Mouse (Mus musculus) limb, embryonic 14.5 days (tissue): ENCODE measurements around the gene Vmn1r157. TPM values are rescaled to one million over a fixed set of nuclear protein-coding genes. Genes with fewer than 3 reads are reported as not detected.
"Not testable (repeated sequence)": the region's sequence is repeated elsewhere in the genome, so short reads cannot be mapped to it uniquely, and the experiment has no call there.

Experiments
- ATAC-seq: fragments of 200-750 bp; cut with Nextera tagmentation; 2 replicates; pipeline ENCODE4 v1.8.0; 2017; ENCODE audit warnings: low read depth, moderate number of reproducible peaks, moderate TSS enrichment; ENCODE audit not compliant: low FRiP score
- DNase-seq: peaks from one replicate; pipeline ENCODE4 v3.0.0-alpha.2; 2015; ENCODE audit warnings: low spot score
- H3K27ac ChIP-seq: fragments of 300-500 bp; sonication (generic); replicated peaks from 2 replicates; pipeline ENCODE4 v1.5.1; 2014; ENCODE audit warnings: low read depth, mild to moderate bottlenecking, low read length, moderate library complexity, mixed read lengths
- H3K27me3 ChIP-seq: fragments of 300-500 bp; sonication (generic); 2 replicates; pipeline ENCODE4 v1.6.1; 2014; ENCODE audit warnings: low read length, mixed read lengths; ENCODE audit not compliant: control insufficient read depth, insufficient read depth
- H3K36me3 ChIP-seq: fragments of 300-500 bp; sonication (generic); 2 replicates; pipeline ENCODE4 v1.6.1; 2014; ENCODE audit warnings: mild to moderate bottlenecking, low read length, moderate library complexity, mixed read lengths; ENCODE audit not compliant: control insufficient read depth, insufficient read depth
- H3K4me1 ChIP-seq: fragments of 300-500 bp; sonication (generic); 2 replicates; pipeline ENCODE4 v1.6.1; 2014; ENCODE audit warnings: antibody characterized with exemption, low read length, mixed read lengths; ENCODE audit not compliant: control insufficient read depth, insufficient read depth
- H3K4me2 ChIP-seq: fragments of 300-500 bp; sonication (generic); replicated peaks from 2 replicates; pipeline ENCODE4 v1.6.1; 2014; ENCODE audit warnings: low read depth, mild to moderate bottlenecking, low read length, moderate library complexity; ENCODE audit not compliant: severe bottlenecking
- H3K4me3 ChIP-seq: fragments of 300-500 bp; sonication (generic); replicated peaks from 2 replicates; pipeline ENCODE4 v1.5.1; 2014; ENCODE audit warnings: low read length
- H3K9ac ChIP-seq: fragments of 300-500 bp; sonication (generic); 2 replicates; pipeline ENCODE4 v1.6.1; 2014; ENCODE audit warnings: mild to moderate bottlenecking, low read depth, low read length, moderate library complexity; ENCODE audit not compliant: severe bottlenecking
- H3K9me3 ChIP-seq: fragments of 300-500 bp; sonication (generic); 2 replicates; pipeline ENCODE4 v1.6.1; 2016; ENCODE audit warnings: low read length; ENCODE audit not compliant: control insufficient read depth
- WGBS: fragments of 180-500 bp; shearing (Covaris S2); extraction: QIAGEN DNeasy Blood & Tissue Kit; methylation state at CpG from one replicate; pipeline ENCODE4 v1.1.7; 2014; 5-methylcytosine and 5-hydroxymethylcytosine counted together
- polyA plus RNA-seq, 2 experiments: library from polyadenylated mRNA; depleted of rRNA in 1 of 2; stranded (reverse) in 1 of 2; unstranded in 1 of 2; fragments of >200 nt; fragmentation: Nextera tagmentation in 1 of 2; extraction: Ambion mirVana in 1 of 2; gene quantifications; 2 replicates each; pipeline versions ENCODE4 v1.2.1 to v1.2.3; 2012 to 2014

Vmn1r157 gene
- polyA plus RNA-seq (2012; rRNA removed) = not detected in 2 replicates
- not detected in 2 replicates for polyA plus RNA-seq (2014; fragmentation: Nextera tagmentation; extraction: Ambion mirVana)

- ATAC-seq, DNase-seq, H3K27me3 ChIP-seq, H3K27ac ChIP-seq, H3K4me3 ChIP-seq, H3K9me3 ChIP-seq, H3K9ac ChIP-seq, H3K36me3 ChIP-seq, H3K4me1 ChIP-seq, H3K4me2 ChIP-seq: not testable (repeated sequence)
- 29% methylated on average over 2 of the region's 3 CpGs for WGBS
These were observed at the start of gene Vmn1r157 for GRCm38 (mm10) chr7:22761397-22761796. Gene Vmn1r157 (plus strand): TSS chr7:22761697.

- not testable (repeated sequence) for H3K4me1 ChIP-seq, H3K9ac ChIP-seq, H3K9me3 ChIP-seq, H3K36me3 ChIP-seq, ATAC-seq, H3K27ac ChIP-seq, H3K27me3 ChIP-seq, H3K4me2 ChIP-seq, H3K4me3 ChIP-seq, DNase-seq
- no CpG with 5 or more reads among the region's 1 CpGs for WGBS
These were observed 41.9 kb upstream of the Vmn1r157 start, which contains the start of gene Gm4567 for GRCm38 (mm10) chr7:22719610-22720009. Gene Gm4567 (minus strand): TSS chr7:22719710.

- not testable (repeated sequence) for H3K27me3 ChIP-seq, H3K9ac ChIP-seq, H3K4me2 ChIP-seq, H3K4me3 ChIP-seq, H3K36me3 ChIP-seq, H3K4me1 ChIP-seq, H3K27ac ChIP-seq, H3K9me3 ChIP-seq, DNase-seq, ATAC-seq
- WGBS = 100% methylated on average over 3 of the region's 11 CpGs
These were observed 14.5 kb downstream of the Vmn1r157 start for GRCm38 (mm10) chr7:22775981-22776380.

- not testable (repeated sequence) for H3K9me3 ChIP-seq, H3K27me3 ChIP-seq, ATAC-seq, H3K4me1 ChIP-seq, H3K4me3 ChIP-seq, H3K36me3 ChIP-seq, DNase-seq, H3K27ac ChIP-seq, H3K9ac ChIP-seq, H3K4me2 ChIP-seq
- WGBS = 56% methylated on average over 2 of the region's 2 CpGs
These were observed 29.2 kb downstream of the Vmn1r157 start, which contains the start of gene Vmn1r158 for GRCm38 (mm10) chr7:22790682-22791081. Gene Vmn1r158 (minus strand): TSS chr7:22790782.

Other genes starting within 250 kb of the Vmn1r157 start
- not detected in 2 replicates for gene Vmn1r152, start 238.7 kb upstream of the Vmn1r157 start, polyA plus RNA-seq (2012; rRNA removed)
- gene Vmn1r152, start 238.7 kb upstream of the Vmn1r157 start, polyA plus RNA-seq (2014; fragmentation: Nextera tagmentation; extraction: Ambion mirVana) = not detected in 2 replicates
- not detected in 2 replicates for gene Gm8677, start 226.8 kb upstream of the Vmn1r157 start, polyA plus RNA-seq (2012; rRNA removed)
- gene Gm8677, start 226.8 kb upstream of the Vmn1r157 start, polyA plus RNA-seq (2014; fragmentation: Nextera tagmentation; extraction: Ambion mirVana) = not detected in 2 replicates
- gene Gm4201, start 196.4 kb upstream of the Vmn1r157 start, polyA plus RNA-seq (2012; rRNA removed) = not detected in 2 replicates
- gene Gm4201, start 196.4 kb upstream of the Vmn1r157 start, polyA plus RNA-seq (2014; fragmentation: Nextera tagmentation; extraction: Ambion mirVana) = not detected in 2 replicates
- not detected in 2 replicates for gene Gm4565, start 173.6 kb upstream of the Vmn1r157 start, polyA plus RNA-seq (2012; rRNA removed)
- gene Gm4565, start 173.6 kb upstream of the Vmn1r157 start, polyA plus RNA-seq (2014; fragmentation: Nextera tagmentation; extraction: Ambion mirVana) = not detected in 2 replicates
- not detected in 2 replicates for gene Vmn1r155, start 103.7 kb upstream of the Vmn1r157 start, polyA plus RNA-seq (2012; rRNA removed)
- gene Vmn1r155, start 103.7 kb upstream of the Vmn1r157 start, polyA plus RNA-seq (2014; fragmentation: Nextera tagmentation; extraction: Ambion mirVana) = not detected in 2 replicates
- gene Gm8693, start 69.4 kb upstream of the Vmn1r157 start, polyA plus RNA-seq (2012; rRNA removed) = not detected in 2 replicates
- not detected in 2 replicates for gene Gm8693, start 69.4 kb upstream of the Vmn1r157 start, polyA plus RNA-seq (2014; fragmentation: Nextera tagmentation; extraction: Ambion mirVana)
- not detected in 2 replicates for gene Gm4567, start 42.0 kb upstream of the Vmn1r157 start, polyA plus RNA-seq (2012; rRNA removed)
- gene Gm4567, start 42.0 kb upstream of the Vmn1r157 start, polyA plus RNA-seq (2014; fragmentation: Nextera tagmentation; extraction: Ambion mirVana) = not detected in 2 replicates
- gene Vmn1r158, start 29.1 kb downstream of the Vmn1r157 start, polyA plus RNA-seq (2012; rRNA removed) = not detected in 2 replicates
- not detected in 2 replicates for gene Vmn1r158, start 29.1 kb downstream of the Vmn1r157 start, polyA plus RNA-seq (2014; fragmentation: Nextera tagmentation; extraction: Ambion mirVana)
- gene Vmn1r159, start 81.9 kb downstream of the Vmn1r157 start, polyA plus RNA-seq (2012; rRNA removed) = not detected in 2 replicates
- gene Vmn1r159, start 81.9 kb downstream of the Vmn1r157 start, polyA plus RNA-seq (2014; fragmentation: Nextera tagmentation; extraction: Ambion mirVana) = not detected in 2 replicates
- gene Vmn1r160, start 109.5 kb downstream of the Vmn1r157 start, polyA plus RNA-seq (2012; rRNA removed) = not detected in 2 replicates
- not detected in 2 replicates for gene Vmn1r160, start 109.5 kb downstream of the Vmn1r157 start, polyA plus RNA-seq (2014; fragmentation: Nextera tagmentation; extraction: Ambion mirVana)
- gene Gm4214, start 223.0 kb downstream of the Vmn1r157 start, polyA plus RNA-seq (2012; rRNA removed) = not detected in 2 replicates
- gene Gm4214, start 223.0 kb downstream of the Vmn1r157 start, polyA plus RNA-seq (2014; fragmentation: Nextera tagmentation; extraction: Ambion mirVana) = not detected in 2 replicates